Mouse (Mus musculus) adrenal gland, adult 2 months (tissue): Measurements from ENCODE around the gene Igsf21. TPM values are rescaled to one million over a fixed set of nuclear protein-coding genes. Genes with fewer than 3 reads are reported as not detected.

Experiments
- DNase-seq: peaks from one replicate; pipeline ENCODE4 v3.0.0; 2021
- polyA plus RNA-seq: library from polyadenylated mRNA; depleted of rRNA; stranded (reverse); fragments of >200 nt; gene quantifications from 2 replicates; pipeline ENCODE4 v1.2.3, GENCODE M21; 2012
- total RNA-seq, 2 experiments: library from RNA; stranded (reverse); gene quantifications; 2 replicates each; pipeline ENCODE4 v1.2.3; 2021

Gene Igsf21
- total and polyA plus RNA-seq, 3 experiments, result 1.3 to 6.9 (median 4.5) TPM

DNA sequence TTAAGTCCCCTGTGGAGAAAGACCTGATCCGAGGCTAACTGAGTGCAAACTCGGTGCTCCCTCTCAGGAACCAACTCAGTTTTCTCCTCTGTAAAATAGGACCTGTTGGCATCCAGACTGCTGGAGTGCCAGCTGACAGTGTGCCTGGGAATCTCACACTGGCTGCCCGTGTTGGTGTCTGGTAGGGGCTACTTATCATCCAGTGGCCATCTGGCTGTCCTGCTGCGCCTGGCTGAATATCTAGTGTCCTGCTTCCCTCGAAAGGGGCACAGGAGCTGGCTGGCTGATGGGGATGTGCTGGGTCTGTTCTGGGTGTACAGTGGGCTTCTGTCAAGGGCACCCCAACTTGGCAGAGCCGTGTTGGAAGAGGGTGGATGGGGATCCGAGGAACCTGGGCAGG is 193.5 kb downstream of the Igsf21 start:
- no peak for DNase-seq

DNA sequence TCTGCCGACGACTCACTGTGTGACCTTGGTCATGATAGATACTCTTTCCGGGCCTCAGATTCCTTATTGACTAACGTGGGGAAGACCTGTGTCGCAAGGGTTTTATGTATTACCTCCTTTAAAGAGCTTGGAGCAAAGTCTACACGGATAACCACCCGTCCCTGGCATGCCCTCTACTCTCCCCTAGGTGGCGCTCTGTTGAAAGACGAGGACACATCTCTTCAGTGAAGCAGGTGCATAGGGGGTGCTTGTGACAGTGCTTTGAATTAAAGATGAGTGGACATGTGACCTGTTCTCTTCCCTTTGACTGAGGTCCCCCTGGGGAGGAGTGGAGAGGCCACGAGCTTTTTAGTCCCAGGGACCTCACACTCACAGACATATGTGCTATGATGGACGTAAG is 194.0 kb downstream of the Igsf21 start:
- peak; percentile 35 for DNase-seq

DNA sequence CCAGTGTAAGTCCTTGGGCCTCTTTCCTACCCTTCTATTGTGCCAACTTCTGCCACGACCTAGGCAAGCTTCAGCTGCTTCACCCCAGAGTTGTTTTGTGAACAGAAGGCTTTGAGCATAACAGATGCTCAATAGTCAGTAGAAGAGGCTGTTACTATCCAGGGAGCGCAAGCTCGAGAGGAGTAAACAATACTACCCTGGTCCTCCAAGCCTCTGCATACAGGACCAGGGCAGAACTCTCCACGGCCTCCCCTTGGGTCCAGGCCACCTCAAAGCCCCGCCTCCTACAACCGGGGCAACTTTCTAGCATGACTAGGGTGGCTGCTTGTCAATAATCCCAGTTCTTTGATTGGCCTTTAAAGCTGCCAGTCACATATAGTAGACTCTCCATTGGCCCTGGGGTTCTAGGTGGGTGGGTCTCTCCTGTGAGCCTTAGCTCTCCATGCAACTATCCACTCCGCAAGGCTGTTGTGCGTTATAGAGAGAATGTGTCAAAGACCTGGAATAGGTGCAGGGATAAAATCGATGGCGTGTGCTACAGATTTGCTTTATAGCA is 198.7 kb downstream of the Igsf21 start:
- DNase-seq, result no peak

DNA sequence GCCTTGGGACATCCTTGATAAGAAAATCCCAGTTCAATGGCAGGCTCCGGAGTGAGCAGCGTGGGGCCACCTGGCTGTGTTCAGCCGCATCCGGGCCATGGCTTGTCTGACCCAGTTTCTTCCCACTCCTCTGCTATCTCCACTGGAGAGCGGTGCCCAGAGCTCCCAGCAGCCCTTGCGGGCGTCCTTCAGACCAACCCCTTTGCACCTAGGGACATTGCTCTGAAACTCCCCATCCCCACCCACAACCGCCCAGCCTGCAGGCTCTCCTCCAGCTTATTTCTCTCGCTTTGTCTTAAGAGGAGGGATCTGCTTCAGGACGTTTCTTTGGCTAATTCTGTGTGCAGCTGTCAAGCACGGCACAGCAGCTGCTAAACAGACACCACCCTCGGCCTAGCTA is 202.6 kb downstream of the Igsf21 start:
- DNase-seq, result peak; percentile 46

DNA sequence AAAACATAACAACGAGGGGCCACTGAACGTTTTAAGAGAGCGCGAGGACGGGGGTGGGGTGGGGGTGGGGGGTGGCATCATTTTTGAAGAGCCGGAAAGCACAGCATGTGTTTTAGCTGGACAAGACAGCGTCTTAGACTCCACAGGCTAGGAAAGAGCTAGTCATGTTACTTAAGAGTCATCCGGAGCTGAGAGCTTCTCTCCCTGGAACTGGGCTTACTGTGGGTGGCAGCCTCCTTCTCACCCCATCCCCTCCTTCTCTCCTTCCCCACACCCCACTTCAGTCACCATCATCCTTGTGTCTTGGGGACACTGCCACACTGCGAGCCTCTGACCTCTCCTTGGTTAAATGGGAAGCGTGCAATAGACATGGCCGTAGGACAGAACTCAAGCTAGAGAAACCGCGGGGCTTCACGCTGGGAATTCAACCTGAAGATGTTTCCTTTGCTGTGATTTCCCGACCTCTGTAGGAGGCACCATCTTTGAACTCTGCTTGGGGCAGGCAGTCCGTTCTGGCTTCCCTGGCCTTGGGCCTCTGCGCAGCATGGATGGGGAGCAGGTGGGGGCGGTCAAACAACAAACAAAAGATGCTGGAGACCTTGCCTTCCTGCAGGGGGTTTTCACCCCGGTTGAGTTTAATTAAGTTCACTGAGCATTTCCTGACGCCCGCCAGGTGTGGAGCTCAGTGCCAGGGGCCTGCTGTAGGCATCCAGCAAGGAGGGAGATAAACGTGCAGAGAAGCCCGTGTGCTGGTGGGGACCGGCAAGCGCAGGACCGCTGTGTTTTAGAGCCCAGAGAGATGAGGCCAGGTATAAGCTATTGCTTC is 207.8 kb downstream of the Igsf21 start:
- DNase-seq, result no peak

DNA sequence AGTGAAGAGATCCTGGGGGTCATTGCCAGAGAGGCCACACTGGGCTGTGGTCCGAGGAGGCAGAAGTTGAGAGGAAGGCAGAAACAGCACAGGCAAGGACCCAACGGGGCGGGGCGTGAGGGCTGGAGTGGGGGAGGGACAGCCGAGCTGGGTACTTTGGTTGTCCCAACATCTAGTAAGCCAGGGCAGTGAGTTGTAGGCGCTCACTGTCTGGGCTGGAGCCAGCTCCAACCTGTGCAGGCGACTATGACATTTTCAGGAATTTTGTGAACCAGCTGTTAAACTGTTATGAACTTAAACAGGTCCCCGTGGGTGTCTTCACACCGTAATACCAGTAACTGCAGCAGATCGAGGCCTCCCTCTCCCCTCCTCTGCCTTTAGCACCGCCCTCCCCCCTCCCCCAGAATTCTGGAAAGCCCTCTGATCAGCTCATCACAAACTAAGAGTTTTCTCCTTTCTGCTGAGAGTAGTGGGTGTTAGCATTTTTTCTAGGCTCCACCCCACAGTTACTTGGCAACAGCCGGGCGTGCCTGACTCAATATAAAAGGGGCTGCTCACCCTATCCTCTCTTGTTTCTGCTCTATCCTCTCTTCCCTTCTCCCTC is 208.7 kb downstream of the Igsf21 start:
- DNase-seq, result peak; percentile 74

DNA sequence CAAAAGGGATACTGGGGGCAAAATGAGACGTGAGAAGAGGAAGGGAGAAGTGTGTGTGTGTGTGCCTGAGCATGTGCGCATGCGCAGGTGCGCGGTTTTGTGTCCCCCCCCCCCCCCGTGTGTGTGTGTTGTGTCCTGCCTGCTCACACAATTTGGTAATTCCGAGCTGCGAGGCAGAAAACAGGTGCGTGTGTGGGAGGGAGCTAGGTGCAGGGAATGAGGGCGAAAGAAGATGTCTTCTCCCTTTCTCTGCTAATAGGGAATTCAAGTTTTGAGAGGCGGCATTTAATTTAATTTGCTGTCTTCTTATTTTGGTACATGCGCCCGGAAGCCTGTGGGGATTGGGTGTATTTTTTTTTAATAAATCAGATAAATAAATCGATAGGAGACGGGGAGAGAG is 211.4 kb downstream of the Igsf21 start:
- no peak for DNase-seq

DNA sequence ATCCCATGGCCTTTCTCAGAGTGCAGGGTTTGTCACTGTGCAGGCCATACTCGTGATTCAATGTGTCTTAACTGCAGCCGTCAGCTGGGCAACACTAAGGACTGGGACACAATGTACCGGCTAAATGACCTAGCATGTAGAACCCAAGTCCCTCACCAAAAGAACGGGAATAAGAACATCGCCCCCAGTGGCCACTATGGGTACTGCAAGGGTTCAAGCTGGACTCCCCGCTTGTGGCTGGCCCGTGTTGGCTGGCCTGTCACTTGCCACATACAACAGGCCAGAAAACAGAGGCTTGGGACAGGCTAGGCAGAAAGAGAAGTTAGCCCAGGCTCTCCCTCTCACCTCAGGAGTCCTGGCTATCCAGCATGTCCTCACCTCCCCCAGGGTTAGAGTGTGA is 213.2 kb downstream of the Igsf21 start:
- DNase-seq, result peak; percentile 32

DNA sequence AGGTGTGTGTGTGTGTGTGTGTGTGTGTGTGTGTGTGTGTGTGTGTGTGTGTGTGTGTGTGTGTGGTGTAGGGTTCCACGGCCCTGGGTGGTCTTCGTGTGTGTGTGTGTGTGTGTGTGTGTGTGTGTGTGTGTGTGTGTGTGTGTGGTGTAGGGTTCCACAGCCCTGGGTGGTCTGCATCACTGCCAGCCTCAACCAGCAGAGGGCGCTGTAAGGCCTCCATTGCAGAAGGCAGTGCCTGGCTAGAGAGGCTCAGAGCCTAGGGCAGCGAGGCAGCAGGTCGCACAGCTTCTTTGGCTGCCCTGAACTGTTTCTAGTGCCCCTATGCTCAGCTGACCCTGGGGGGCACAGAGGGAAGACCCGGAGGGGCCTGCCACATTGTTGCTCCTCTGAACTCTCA is 216.2 kb downstream of the Igsf21 start:
- DNase-seq, result peak; percentile 23

DNA sequence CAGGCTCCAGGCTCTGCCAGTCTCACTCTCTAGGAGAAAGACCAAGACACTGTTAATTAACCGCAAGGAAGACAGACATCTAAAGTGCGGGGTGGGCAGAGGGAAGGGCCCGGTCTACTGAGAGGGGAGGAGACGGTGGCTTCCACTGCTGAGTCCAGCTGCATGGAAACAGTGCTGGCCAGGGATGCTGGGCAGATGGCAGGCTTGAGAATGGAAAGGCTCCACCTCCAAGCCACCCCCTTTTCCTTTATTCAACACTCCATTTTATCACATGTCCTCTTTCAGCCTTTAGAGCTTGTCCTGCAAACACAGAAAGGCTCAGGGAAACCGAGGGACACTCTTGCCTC is 216.6 kb downstream of the Igsf21 start:
- no peak for DNase-seq

DNA sequence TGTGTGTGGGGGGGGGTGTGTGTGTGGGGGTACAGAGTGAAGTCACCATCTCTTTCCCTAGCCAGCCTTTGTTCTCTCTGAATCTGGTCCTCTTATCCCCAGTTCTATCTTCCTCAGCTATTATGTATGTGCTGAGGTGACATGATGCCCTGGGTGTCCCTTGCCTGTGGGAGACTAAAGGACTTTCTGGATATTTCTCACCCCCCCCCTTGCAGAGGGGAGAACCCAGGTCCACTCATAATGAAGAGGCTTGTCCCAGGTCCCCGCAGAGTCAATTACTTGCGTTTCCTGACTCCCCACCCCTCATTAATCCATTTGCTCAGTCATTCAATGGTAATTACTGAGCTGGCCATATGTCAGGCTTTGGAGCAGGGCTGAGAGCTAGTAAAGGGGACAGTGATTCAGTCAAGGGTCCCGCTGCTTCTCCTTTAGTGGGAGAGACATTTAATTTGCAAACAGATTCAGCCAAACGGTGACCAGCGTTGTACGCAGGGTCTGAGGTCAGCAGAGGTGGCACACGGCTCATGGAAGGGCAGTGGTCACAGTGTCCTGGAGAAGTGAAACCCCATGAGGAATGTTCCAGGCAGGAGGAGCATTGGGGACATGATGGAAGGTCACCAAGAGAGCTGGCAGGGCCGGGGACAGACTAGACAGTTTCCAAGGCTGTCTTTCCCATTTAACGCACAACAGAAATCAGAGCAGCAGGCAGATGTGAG is 217.1 kb downstream of the Igsf21 start:
- no peak for DNase-seq

DNA sequence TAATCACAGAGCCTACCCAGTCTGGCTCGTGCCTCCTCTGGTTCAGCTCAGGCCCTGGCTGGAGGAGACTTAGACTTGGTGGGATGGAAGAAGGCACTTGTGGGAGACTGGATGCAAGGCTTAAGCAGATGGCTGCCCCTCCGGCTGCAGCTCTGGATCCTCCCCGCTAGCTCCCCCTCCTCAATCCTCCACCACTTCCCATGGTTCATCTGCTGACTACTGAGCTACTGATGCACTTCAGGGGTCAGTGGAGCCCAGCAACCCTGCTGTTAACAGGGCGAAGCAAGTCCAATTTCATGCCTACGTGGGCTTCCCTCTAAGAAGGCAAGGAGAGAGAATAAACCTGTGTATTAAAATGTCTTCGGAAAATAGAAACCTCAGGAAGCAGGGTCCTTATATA is 222.8 kb downstream of the Igsf21 start:
- no peak for DNase-seq

DNA sequence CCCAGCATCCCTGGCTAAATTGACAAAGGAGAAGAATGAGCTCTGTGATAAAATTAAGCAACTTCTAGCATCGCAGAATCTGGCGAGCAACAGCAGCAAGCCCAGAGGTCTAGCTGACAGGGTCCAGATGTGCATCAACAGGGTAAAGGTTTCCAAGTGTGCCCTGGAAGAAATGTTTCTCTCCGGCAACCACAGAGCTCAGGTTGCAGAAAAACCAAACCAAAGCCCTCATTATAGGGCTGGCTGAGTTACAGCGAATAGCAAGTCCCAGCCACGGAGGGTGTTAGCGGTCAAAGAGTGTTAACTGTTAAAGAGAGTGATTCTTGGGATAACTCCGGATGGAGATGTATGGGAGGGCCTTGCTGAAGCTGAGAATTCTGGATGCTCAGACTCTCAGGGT is 230.7 kb downstream of the Igsf21 start:
- DNase-seq, result no peak

DNA sequence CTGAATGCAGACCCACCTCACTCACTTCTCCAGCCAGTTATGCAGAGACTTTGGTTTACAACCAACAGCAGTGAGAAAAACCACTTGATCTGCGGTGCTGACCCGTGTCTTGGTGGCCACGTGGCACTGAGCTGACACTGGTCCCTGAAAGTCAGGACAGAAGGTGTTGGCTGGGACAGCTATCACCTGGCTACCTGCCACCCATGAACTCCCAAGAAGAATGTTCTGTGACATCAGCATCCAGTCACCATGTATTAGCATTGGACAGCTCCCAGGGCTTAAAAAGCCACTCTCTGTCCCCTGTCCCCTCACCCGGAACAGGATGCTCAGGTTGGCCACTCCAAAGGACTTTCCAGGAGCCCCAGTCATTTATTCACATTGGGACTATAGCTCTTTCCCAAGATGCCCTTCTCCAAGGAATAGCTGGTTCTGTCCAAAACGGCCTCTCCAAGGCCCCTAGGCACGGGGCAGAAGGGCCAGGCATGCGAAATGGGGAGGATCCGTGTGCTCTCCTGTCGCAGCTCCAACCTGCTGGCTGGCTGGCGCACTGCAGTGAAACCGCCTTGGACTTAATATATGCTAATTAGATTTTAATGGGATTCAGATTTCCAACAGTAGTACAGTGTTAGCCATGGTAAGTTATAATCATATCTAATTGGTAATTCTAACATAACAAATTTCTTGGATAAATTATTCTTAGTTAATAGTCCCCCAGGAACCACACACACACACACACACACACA is 235.7 kb downstream of the Igsf21 start:
- DNase-seq, result no peak

DNA sequence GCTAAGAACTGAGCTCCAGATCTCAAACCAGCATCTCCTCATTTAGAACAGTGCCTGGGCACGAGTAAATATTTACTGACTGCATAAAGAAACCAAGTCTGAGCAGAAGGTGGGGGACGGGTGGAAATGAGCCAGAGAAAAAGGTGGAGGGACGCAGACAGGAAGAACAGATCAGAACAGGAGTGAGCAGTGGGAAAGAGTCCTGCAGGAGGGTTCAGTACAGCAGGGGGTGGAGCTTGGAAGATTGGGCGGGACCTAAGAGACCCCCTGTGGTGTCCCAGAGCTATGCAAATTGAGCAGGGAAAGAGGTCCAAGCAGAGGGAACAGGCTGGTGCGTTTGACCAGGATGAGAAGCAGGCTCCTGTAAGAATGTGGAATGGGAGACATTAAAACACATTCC is 241.7 kb downstream of the Igsf21 start:
- no peak for DNase-seq

DNA sequence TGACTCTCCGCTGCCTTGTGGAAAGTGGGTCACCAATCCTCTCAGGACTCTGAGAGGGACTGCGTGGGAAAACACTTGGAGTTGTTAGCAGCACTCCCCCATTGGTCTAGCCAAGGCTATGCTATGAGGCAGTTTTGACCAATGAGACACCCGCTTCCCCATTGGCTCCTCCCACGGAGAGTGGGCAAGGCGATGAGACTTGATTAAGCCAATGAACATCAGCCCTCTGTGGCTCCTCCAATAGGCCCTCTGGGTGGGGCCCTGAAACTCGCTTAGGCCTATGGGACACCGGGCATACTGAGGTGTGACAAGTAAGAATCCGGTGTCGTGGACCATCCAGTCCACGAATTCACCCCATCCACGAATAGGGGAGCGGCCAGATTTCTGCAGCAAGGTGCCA is 242.4 kb downstream of the Igsf21 start:
- DNase-seq, result no peak

DNA sequence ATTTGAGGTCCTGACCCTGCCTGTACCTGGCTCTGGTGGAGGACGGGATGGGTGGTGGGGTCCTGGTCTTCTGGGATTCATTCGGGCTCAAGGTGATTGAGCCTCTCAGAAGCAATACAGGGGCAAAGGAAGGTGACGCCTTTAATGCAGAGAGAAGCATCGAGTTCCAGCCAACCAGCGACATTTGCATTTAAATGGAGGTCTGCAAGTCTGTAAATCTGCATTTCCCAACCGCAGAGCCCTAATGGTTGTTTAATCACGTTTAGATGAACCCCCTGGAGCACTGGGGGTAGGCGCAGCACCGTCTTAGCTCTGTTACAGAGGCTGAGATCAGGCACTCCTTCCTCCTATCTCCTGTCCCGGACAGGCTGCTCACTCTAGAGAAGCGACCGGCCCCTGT is 244.5 kb downstream of the Igsf21 start:
- DNase-seq, result no peak

DNA sequence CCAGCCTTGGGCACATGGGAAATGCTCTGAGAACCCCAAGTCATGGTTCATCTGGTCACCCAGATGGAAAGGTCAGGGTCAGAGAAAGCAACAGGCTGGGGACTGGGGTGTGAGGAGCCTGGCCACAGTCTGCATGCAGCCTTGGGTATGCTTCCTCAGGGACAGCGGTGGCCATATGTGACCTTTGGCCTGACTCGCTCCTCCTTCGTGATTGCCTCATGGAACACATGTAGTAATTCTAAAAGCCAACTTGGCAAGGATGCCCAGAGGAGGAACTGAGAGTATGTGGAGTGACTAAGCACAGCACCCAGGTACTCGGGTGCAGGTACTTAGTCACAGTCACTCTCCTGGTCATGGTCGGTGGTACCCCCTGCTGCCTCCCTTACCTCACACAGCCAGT is 245.7 kb downstream of the Igsf21 start:
- peak; percentile 61 for DNase-seq

DNA sequence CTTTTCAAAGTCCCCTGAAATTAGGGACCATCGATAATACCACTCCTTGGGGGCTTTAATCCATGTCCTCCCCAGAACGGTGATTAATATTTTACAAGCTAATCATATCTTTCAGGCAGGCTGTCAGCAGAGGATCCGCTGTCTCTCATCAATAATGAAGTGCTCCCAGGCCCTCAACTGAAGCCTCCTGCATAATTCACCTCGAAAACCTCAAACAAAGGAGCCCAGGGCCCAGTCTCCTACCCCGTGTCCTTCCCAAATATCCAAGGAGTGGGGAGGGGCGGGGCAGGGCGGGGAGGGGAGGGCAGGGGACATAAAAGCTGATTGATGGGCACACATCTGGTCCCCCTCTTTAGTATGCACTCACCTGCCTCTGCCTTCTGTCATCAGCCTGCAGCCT is 247.6 kb downstream of the Igsf21 start:
- no peak for DNase-seq

DNA sequence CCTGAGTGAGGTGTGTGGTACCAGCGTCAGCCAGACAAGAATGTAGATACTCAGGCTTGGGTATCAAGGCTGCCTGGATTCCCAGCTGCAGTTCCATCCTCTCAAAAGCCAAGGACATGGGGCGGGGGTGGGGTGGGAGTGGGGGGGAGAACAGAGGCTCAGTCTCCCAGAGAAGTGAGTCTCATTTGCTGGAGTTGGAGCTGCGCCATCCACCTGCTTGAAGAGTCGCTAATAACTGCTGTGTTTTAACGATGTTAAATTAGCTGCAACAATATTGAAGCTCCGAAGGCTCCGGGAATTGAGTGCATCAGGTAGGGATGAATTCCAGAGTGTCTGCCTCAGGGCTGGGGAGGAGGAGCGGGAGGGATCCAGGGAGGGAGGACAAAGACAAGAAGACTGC is 250.9 kb downstream of the Igsf21 start:
- no peak for DNase-seq

DNA sequence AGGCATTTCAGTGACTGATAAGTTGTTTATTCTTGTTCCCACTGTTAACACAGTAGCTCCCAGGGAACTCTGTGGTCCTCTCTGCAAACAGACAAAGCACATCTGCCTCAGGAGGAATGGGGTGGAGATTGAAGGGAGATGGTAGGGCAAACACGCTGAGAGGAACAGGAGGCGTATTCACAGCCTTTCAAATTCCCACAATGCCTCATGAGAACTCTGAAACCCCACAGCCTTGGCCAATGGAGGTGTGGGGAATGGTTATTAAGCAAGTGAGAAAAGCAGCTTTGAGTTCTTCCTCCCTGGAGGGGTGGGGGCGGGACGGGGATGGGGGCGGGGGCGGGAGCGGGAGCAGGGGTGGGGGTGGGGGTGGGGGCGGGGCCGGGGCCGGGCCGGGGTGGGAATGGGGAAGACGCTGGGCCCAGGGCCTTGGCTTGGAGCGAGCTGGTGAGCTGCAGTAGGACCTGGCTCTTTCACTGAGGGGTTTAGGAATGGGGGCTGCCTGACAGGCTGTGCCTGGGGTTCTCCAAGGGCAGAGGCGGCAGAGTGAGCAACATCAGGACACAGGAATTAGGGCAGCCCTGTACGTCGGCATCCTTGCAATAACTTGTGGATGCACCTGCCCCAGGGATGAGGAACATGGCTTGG is 253.4 kb downstream of the Igsf21 start:
- DNase-seq, result no peak

DNA sequence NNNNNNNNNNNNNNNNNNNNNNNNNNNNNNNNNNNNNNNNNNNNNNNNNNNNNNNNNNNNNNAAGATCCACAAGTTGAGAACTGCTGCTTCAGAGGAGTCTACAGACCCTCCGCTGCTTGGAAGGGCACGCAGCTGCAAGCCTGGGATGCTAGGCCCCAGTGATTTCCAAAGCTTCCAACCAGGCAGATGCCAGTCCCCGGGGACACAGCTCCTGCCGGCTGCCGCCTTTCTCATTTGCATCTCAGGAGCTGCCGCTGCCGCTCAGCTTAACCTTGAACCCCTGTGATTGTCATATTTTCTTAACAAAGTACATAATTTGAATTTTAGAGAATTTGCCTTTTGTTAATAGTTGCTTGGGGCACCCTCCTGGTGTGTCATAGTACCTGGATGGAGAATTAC is 259.7 kb downstream of the Igsf21 start:
- DNase-seq, result no peak
